Mouse (Mus musculus): Measurements from ENCODE around the gene Ppp1r1b.

The Ppp1r1b gene

GRCm38 (mm10) chr11:98348083-98348961 lies at the start of gene Ppp1r1b:
TSS of gene Ppp1r1b (plus strand) at chr11:98348404.
- DNase-seq: peak; percentile 84 to 86

- peak in 1 of 2 experiments; percentile 32 for DNase-seq
These were observed 49.6 kb upstream of the Ppp1r1b start for GRCm38 (mm10) chr11:98298484-98299205.

GRCm38 (mm10) chr11:98313790-98314323 lies 34.3 kb upstream of the Ppp1r1b start:
- DNase-seq: peak; percentile 66 to 73

- DNase-seq: no peak
These were observed 30.7 kb upstream of the Ppp1r1b start for GRCm38 (mm10) chr11:98317479-98317878.

GRCm38 (mm10) chr11:98318421-98319116 lies 29.6 kb upstream of the Ppp1r1b start:
- peak; percentile 50 to 58 for DNase-seq

- peak; percentile 63 to 77 for DNase-seq
These were observed 29.1 kb upstream of the Ppp1r1b start for GRCm38 (mm10) chr11:98319120-98319519.

- DNase-seq: no peak
These were observed 28.7 kb upstream of the Ppp1r1b start for GRCm38 (mm10) chr11:98319544-98319943.

- peak in 1 of 2 experiments; percentile 45 for DNase-seq
These were observed 28.3 kb upstream of the Ppp1r1b start for GRCm38 (mm10) chr11:98319944-98320343.

GRCm38 (mm10) chr11:98320381-98320780 lies 27.8 kb upstream of the Ppp1r1b start:
- peak; percentile 65 to 80 for DNase-seq

- peak; percentile 65 to 70 for DNase-seq
These were observed 27.2 kb upstream of the Ppp1r1b start for GRCm38 (mm10) chr11:98320806-98321676.

GRCm38 (mm10) chr11:98321677-98322003 lies 26.6 kb upstream of the Ppp1r1b start:
- no peak for DNase-seq

- DNase-seq: peak in 1 of 2 experiments; percentile 29
These were observed 26.0 kb upstream of the Ppp1r1b start for GRCm38 (mm10) chr11:98322159-98322558.

GRCm38 (mm10) chr11:98323136-98323866 lies 24.9 kb upstream of the Ppp1r1b start:
- peak in 1 of 2 experiments; percentile 42 for DNase-seq

- peak; percentile 36 to 40 for DNase-seq
These were observed 24.3 kb upstream of the Ppp1r1b start for GRCm38 (mm10) chr11:98323933-98324332.

GRCm38 (mm10) chr11:98325191-98325820 lies 22.9 kb upstream of the Ppp1r1b start:
- peak; percentile 46 to 69 for DNase-seq

- peak; percentile 49 to 57 for DNase-seq
These were observed 22.4 kb upstream of the Ppp1r1b start for GRCm38 (mm10) chr11:98325821-98326218.

- peak in 1 of 2 experiments; percentile 59 for DNase-seq
These were observed 21.5 kb upstream of the Ppp1r1b start for GRCm38 (mm10) chr11:98326741-98327135.

- peak; percentile 73 to 81 for DNase-seq
These were observed 20.8 kb upstream of the Ppp1r1b start for GRCm38 (mm10) chr11:98327136-98328030.

- DNase-seq: peak in 1 of 2 experiments; percentile 84
These were observed 20.2 kb upstream of the Ppp1r1b start for GRCm38 (mm10) chr11:98328031-98328370.

All from cerebellum, postnatal 25 days (tissue).